Mouse (Mus musculus) C2C12 (cell line): ENCODE measurements around the gene Lrmda. TPM values are rescaled to one million over a fixed set of nuclear protein-coding genes. Genes with fewer than 3 reads are reported as not detected.
"Not testable (repeated sequence)": the region's sequence is repeated elsewhere in the genome, so short reads cannot be mapped to it uniquely, and the experiment has no call there.

ENCODE experiments used
- H3K27me3 ChIP-seq: one replicate; pipeline ENCODE4 v1.6.1; 2011; ENCODE audit not compliant: control insufficient read depth, insufficient read depth, insufficient read length
- H3K36me3 ChIP-seq: one replicate; pipeline ENCODE4 v1.6.1; 2011; ENCODE audit not compliant: control insufficient read depth, insufficient read depth
- H3K4me3 ChIP-seq: one replicate; pipeline ENCODE4 v1.5.1; 2011; ENCODE audit warnings: mild to moderate bottlenecking, control low read depth; ENCODE audit not compliant: poor library complexity, insufficient read depth, severe bottlenecking
- H3K79me2 ChIP-seq: one replicate; pipeline ENCODE4 v1.6.1; 2011; ENCODE audit not compliant: control insufficient read depth, insufficient read depth
- H3K79me3 ChIP-seq: one replicate; pipeline ENCODE4 v1.6.1; 2011; ENCODE audit warnings: low read depth, control low read depth
- H3ac ChIP-seq: one replicate; pipeline ENCODE3; 2011; ENCODE audit warnings: low read depth; ENCODE audit not compliant: control insufficient read depth, insufficient read length
- CEBPB ChIP-seq: IDR thresholded peaks from one replicate; pipeline ENCODE4 v1.6.1; 2011; ENCODE audit warnings: low read depth, mild to moderate bottlenecking, control low read depth, moderate library complexity
- CTCF ChIP-seq: IDR thresholded peaks from one replicate; pipeline ENCODE4 v1.5.1; 2011; ENCODE audit not compliant: control insufficient read depth, insufficient read depth, insufficient read length
- FOSL1 ChIP-seq: IDR thresholded peaks from one replicate; pipeline ENCODE4 v1.8.0; 2011; ENCODE audit warnings: mild to moderate bottlenecking, low read length; ENCODE audit not compliant: poor library complexity, insufficient read depth, severe bottlenecking
- MAX ChIP-seq: IDR thresholded peaks from one replicate; pipeline ENCODE4 v1.6.1; 2011; ENCODE audit warnings: mild to moderate bottlenecking, control low read depth
- MYOD1 ChIP-seq: IDR thresholded peaks from one replicate; pipeline ENCODE4 v1.6.1; 2011; ENCODE audit warnings: low read depth; ENCODE audit not compliant: control insufficient read depth, insufficient read length
- MYOG ChIP-seq: IDR thresholded peaks from one replicate; pipeline ENCODE4 v1.6.1; 2011; ENCODE audit not compliant: control insufficient read depth, insufficient read length; ENCODE audit errors: extremely low read depth
- USF1 ChIP-seq: IDR thresholded peaks from one replicate; pipeline ENCODE4 v1.6.1; 2011; ENCODE audit warnings: low read depth, mild to moderate bottlenecking, control low read depth, moderate library complexity
- polyA plus RNA-seq: library from polyadenylated mRNA; unstranded; fragments of >200 nt; fragmentation: generic; extraction: Trizol; gene quantifications from one replicate; pipeline ENCODE4 v1.2.1, GENCODE M21; 2012; ENCODE audit warnings: missing spikeins

The Lrmda gene
- polyA plus RNA-seq, 1 experiment = not detected

DNA sequence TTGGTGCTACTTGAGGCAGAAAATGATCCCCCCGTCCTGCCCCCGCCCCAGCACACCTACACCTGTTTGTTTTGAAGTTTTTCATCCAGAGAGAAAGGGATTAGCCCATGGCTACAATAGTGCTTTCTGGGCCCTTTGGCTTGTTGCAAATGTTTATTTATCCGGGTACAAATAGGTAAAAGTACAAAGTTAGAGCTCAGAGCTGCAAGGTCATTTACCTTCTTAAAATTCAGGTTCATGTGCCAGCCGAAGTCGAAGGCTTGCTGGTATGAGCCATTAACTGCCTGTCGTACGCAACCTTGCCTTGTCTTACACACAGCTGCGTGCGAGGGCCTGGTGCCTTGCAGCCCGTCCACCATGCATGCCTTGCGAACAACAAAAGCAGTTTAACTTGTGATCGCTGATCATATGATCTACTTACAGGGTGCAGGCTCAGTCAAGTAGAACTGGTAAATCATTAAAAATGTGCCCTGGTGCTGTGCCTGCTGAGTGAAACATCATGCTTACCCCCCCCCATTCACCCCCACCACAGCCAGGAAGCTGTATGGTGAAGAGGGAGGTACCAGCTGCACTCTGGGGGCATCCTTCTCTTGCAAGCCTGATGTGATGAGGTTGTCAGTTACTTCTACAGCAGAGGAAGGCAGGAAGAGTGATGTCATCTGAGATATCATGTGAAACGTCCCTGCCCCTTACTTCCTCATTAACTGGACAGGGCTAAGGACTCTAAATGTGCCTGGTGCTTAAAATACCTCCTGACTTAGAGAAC is 781.5 kb downstream of the Lrmda start:
- H3K4me3 ChIP-seq = no peak overlapping the region

DNA sequence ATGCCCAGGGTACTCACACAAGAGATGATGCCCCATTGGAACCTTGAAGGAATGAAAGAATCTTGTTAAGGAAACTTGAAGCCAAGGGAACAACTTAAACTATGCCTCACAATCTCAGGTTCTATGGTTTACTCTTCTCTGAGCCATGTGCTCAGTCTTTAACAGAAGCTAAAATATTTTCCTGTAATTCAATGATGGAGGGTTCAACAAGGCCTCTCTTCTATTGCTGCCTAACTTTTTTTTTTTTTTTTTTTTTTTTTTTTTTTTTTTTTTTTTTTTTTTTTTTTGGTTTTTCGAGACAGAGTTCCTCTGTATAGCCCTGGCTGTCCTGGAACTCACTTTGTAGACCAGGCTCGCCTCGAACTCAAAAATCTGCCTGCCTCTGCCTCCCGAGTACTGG is 782.2 kb downstream of the Lrmda start:
- not testable (repeated sequence) for H3K79me2 ChIP-seq, H3K27me3 ChIP-seq, H3ac ChIP-seq, H3K4me3 ChIP-seq, H3K36me3 ChIP-seq, H3K79me3 ChIP-seq

More for the DNA sequence above, 781.5 kb downstream of the Lrmda start:
- Histone ChIP-seq H3K36me3 (no peaks in the 10 kb centered on the region), H3K79me2 (no peaks in the 10 kb centered on the region), H3K27me3 (no peaks in the 10 kb centered on the region), H3ac (no peak overlapping the region), H3K79me3 (no peaks in the 10 kb centered on the region)
- TF ChIP-seq FOSL1 = no peak
- no peak for TF ChIP-seq MYOG
- no peak for TF ChIP-seq USF1
- no peak for TF ChIP-seq CTCF
- no peak for TF ChIP-seq MAX
- no peak for TF ChIP-seq MYOD1
- no peak for TF ChIP-seq CEBPB

DNA sequence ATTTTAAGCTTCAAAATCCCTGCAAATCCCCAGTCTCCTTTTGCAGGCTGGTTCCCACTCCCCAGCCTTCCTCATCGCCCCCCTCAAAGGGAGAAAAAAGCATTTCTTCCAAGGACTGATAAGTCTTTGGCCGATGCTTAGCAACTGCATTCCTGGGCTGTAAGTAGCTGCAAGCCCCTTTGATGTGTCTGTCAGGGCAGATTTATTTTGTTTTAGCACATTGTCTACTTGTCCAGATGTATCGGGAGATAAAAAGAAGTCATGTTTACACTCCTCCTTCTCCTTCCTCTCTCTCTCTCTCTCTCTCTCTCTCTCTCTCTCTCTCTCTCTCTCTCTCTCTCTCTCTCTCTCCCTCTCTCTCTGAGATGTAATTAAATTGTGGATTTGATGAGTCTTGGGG is 787.8 kb downstream of the Lrmda start:
- TF ChIP-seq MYOG (no peak), FOSL1 (no peak), USF1 (no peak), CTCF (no peak), MYOD1 (no peak), MAX (no peak), CEBPB (no peak)
- Histone ChIP-seq H3K79me2 (no peaks in the 10 kb centered on the region), H3K27me3 (no peaks in the 10 kb centered on the region), H3ac (no peak overlapping the region), H3K36me3 (no peaks in the 10 kb centered on the region), H3K4me3 (no peak overlapping the region), H3K79me3 (no peaks in the 10 kb centered on the region)

DNA sequence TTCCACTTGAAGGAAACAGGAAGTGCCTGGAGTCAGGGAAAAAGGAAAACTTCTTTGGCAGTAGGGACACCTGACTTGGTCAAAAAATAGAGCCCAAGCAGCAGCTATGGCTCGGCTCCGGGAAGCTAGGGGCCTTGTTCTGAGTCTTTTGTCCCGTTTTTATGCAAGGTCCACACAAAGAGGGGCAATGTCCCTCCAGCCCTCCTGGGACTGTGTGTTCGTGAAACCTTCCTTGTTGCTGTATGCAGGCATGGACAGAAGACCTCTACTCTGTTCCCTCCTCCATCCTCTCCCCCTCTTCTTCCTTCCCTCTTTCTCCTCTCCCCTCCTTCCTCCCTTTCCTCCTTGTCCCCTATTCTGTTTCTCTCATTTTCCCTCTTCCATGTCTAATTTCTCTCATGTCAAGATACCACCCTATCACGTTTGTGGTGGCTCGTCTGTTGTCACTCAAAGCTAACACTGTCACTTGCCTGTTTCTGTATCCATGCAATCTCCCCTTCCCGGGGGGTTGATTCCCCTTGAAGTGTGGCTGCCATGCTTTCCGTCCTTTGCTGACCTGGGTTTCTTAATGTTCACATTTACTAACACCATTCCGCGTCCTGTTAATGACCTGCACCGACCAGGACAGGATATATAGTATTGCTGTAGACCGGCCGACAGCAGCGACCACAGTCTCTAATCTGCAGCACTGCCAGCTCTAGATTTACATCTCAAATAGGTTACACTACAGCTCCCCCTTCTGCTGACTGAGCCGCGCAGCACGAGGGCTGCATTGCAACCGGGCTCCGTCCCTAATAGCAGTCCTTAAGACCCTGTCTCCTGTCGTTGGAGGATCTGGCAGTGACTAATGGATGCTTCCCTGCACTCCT is 788.4 kb downstream of the Lrmda start:
- no peak overlapping the region for H3ac ChIP-seq
- H3K36me3 ChIP-seq = no peaks in the 10 kb centered on the region
- no peak overlapping the region for H3K4me3 ChIP-seq
- no peaks in the 10 kb centered on the region for H3K27me3 ChIP-seq
- TF ChIP-seq CTCF (peak; percentile 80), MAX (no peak), CEBPB (no peak)
- no peaks in the 10 kb centered on the region for H3K79me2 ChIP-seq
- H3K79me3 ChIP-seq = no peaks in the 10 kb centered on the region

DNA sequence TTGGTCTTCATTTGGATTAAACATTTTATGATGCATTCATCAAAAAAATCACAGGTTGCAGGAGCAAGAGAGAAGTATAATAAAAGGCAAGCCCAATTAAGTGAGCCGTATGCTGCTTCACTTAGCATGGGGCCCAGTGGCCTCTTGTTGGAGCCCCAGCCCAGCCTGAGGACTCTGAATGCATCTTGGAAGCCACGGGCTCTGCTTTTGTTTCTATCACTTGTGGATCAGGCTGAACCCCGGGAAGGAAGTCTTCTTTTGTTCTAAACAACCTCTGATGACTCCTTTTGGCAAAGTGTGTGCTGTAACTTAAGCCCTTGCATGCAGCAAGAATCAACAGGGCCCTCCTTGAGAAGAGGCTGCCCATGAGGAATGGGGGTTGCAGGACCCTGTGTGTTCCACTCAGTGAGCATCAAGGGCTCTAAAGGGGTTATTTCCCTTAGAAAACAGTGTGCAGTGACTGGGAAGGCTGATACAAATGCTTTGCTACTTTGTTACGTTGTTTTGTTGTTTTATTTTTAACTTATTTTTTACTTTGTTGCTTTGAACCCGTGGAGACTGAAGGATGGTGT is 789.2 kb downstream of the Lrmda start:
- Histone ChIP-seq H3ac (no peak overlapping the region), H3K36me3 (no peaks in the 10 kb centered on the region), H3K79me3 (no peaks in the 10 kb centered on the region), H3K79me2 (no peaks in the 10 kb centered on the region), H3K4me3 (no peak overlapping the region), H3K27me3 (no peaks in the 10 kb centered on the region)
- TF ChIP-seq CTCF = no peak
- no peak for TF ChIP-seq MYOG
- no peak for TF ChIP-seq FOSL1
- TF ChIP-seq CEBPB = no peak
- no peak for TF ChIP-seq MAX
- no peak for TF ChIP-seq USF1
- no peak for TF ChIP-seq MYOD1
